Mouse (Mus musculus) c-Kit-negative CD71-positive TER-119-positive erythroid progenitor cells, embryonic 14.5 days (primary cell): ENCODE data around the gene Vps13d.
A peak's percentile ranks its signal among the peaks of the same experiment; 100 is the strongest.
"Not testable (repeated sequence)": the region's sequence is repeated elsewhere in the genome, so short reads cannot be mapped to it uniquely, and the experiment has no call there.

Experiments used
- DNase-seq: peaks from one replicate; pipeline ENCODE4 v3.0.0-alpha.2; 2013; ENCODE audit warnings: low read depth, low spot score

Vps13d gene

GRCm38 (mm10) chr4:145211076-145211475, 16.3 kb upstream of the Vps13d start:
- DNase-seq, result no peak

- DNase-seq, result no peak
Measured at GRCm38 (mm10) chr4:145210564-145210963, 15.8 kb upstream of the Vps13d start.

DNA sequence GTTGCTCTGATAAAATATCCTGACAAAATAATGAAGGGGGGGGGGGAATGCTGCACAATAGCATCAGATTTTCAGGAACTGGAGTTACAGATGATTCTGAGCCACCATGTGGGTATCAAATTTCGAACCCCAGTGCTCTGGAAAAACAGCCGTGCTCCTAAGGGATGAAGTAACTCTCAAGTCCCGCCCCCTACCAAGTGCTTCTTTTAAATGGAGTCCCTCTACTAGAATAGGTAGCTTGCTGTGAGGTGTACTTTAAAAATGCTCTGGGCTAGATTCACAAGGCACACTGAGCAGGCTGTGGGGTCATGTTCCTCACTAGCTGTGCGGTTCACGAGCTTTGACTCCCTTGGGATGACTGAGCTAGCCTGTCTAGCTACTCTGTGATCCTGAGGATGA, 14.9 kb upstream of the Vps13d start:
- no peak for DNase-seq

DNA sequence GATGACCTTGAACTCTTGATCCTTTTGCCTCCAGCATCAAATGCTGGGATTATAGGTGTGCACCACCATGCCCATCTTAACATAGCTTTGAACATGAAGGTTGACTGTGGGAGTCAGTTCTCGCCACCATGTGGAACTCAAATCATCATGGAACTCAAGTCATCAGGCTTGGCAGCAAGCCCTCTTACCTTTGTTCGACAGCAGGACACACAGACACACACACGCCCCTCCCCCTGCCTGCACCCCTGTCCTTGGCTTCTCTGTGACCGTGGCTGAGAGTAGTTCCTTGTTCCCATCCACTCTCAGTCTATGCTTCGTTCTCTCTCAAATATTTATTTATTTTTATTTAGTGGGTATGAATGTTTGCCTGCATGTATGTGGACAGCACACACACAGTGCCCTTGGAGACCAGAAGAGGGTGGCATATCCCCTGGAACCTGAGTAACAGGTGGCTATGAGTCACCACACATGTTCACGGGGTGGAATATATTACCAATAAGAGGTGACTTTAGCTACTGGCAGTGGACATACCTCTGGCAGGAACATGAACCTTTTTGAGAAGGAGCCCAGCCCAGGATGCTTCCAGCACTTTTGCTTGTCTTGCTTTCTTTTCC, 14.4 kb upstream of the Vps13d start:
- no peak for DNase-seq

DNA sequence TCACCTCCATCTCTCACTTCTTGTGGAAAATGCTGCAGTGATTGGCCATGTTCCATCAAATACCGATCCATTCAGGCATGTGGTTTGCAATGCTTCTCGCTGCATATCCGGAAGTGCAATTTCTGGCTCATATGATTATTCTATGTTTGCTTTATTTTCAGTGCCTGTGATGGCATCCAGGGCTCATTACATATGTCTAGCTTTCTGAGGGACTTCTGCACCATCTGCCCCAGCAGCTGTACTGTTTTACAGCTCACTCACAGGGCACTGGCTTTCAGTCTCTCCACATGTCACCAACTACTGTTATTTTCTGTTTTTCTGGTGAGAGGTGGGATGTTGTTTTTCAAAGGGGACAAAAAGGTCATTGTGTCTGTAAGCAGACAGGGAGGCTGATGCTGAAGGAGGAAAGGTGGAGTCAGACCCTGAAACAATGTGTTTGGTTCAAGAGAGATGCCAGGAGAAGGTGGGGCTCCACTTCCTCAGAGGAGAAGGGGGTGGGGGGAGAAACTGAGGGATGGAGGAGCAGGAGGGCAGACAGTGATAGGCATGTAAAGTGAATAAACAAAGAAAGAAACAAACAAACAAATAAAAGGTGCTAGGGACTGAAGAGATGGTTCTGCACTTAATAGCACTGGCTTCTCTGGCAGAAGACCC, 13.0 kb upstream of the Vps13d start:
- no peak for DNase-seq

GRCm38 (mm10) chr4:145204779-145205178, 10.0 kb upstream of the Vps13d start:
- no peak for DNase-seq

- no peak for DNase-seq
Measured at GRCm38 (mm10) chr4:145203305-145203704, 8.5 kb upstream of the Vps13d start.

- no peak for DNase-seq
Measured at GRCm38 (mm10) chr4:145201424-145201823, 6.6 kb upstream of the Vps13d start.

- DNase-seq, result peak; percentile 40
Measured at GRCm38 (mm10) chr4:145199982-145200699, 5.3 kb upstream of the Vps13d start.

GRCm38 (mm10) chr4:145196586-145196985, 1.8 kb upstream of the Vps13d start:
- DNase-seq, result no peak

- peak; percentile 13 for DNase-seq
Measured at GRCm38 (mm10) chr4:145195172-145195571, 367 bp upstream of the Vps13d start.

DNA sequence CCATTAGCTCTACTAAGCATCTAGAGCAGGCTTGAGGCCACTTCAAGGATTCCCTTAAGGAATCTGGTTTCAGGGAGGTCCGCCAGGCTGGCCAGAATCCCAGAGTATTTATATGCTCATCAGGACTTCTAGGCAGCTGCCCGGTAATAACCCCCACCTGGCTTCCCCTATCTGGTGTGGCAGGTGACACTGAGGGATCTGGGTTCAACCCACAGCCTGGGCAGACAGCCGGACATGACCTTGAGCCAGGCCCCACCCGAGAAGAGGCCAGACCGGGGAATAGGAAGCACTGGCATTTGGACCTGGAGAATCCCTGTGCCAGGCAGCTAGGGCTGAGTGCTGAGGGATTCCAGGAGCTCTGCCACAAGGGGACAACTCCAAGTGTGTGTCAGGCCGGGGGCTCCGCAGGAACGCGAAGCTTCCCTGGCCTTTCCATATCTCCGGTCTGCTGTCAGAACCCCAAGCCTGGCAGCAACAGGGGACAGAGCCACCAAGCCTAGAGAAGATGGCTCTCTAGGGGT, 754 bp downstream of the Vps13d start:
- peak; percentile 32 for DNase-seq

GRCm38 (mm10) chr4:145193406-145193805, 1.4 kb downstream of the Vps13d start:
- no peak for DNase-seq

GRCm38 (mm10) chr4:145192686-145193085, 2.1 kb downstream of the Vps13d start:
- DNase-seq, result no peak

GRCm38 (mm10) chr4:145188561-145188960, 6.2 kb downstream of the Vps13d start:
- no peak for DNase-seq

- no peak for DNase-seq
Measured at GRCm38 (mm10) chr4:145187619-145188018, 7.2 kb downstream of the Vps13d start.

DNA sequence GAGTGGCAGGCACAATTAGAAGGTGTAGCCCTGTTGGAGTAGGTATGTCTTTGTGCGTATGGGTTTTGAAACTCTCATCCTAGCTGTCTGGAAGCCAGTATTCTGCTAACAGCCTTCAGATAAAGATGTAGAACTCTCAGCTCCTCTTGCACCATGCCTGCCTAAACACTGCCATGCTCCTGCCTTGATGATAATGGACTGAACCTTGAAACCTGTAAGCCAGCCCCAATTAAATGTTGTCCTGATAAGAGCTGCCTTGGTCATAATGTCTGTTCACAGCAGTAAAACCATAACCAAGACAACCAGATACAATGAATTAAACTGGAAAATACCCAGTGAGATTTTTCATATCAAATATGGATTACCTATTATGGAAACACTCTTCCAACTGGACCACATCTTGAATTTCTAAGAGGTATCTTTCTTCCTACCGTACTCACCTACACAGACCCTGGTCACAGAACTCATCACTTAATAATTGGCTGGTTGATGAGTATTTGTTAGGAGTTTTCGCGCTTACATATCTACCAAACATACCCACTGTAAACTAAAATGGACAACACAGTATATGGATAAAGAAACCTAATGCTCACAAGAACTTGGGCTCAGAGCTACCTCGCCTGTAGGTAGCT, 15.8 kb downstream of the Vps13d start:
- DNase-seq, result no peak

GRCm38 (mm10) chr4:145165542-145165941, 29.3 kb downstream of the Vps13d start:
- DNase-seq, result not testable (repeated sequence)

GRCm38 (mm10) chr4:145164111-145164510, 30.7 kb downstream of the Vps13d start:
- no peak for DNase-seq

- DNase-seq, result no peak
Measured at GRCm38 (mm10) chr4:145161243-145161642, 33.6 kb downstream of the Vps13d start.

GRCm38 (mm10) chr4:145155956-145156355, 38.8 kb downstream of the Vps13d start:
- DNase-seq, result peak; percentile 43

- DNase-seq, result no peak
Measured at GRCm38 (mm10) chr4:145151103-145151486, 43.7 kb downstream of the Vps13d start.
